Mouse (Mus musculus) CD4-positive helper T cell, adult 2 months (primary cell): ENCODE results near the gene Ric8b.

Experiments
- DNase-seq: peaks from one replicate; pipeline ENCODE4 v3.0.0-alpha.2; 2012; ENCODE audit warnings: low read depth, missing footprints, low spot score

Ric8b gene

DNA sequence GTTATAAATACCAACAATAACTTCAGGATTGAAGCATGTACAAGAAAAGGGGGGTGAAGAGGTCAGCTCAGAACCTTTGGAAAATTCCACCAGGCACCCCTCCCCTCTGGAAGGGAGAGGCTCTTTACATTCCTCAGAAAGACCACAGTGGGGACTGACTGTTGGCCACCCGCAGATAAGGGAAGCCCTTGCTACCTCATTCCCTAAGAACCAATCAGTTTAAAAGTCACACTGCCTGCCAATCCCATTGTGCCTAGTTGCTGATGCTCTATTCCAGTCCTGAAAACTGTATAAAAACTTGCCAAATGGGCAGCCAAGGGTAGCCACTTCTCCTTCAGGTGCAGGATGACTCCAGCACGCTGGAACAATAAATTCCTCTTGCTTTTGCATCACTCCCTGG, 137.5 kb downstream of the Ric8b start:
- DNase-seq, result no peak
